Mouse (Mus musculus) stomach, embryonic 14.5 days (tissue): Measurements from ENCODE around the gene Mgmt. TPM values are rescaled to one million over a fixed set of nuclear protein-coding genes. Genes with fewer than 3 reads are reported as not detected.

Source experiments
- ATAC-seq: fragments of 200-750 bp; cut with Nextera tagmentation; 2 replicates; pipeline ENCODE4 v1.8.0; 2017; ENCODE audit warnings: low read depth, moderate TSS enrichment; ENCODE audit not compliant: insufficient number of reproducible peaks, insufficient read depth, low FRiP score
- H3K27ac ChIP-seq: fragments of 300-500 bp; sonication (generic); 2 replicates; pipeline ENCODE4 v1.5.1; 2014; ENCODE audit warnings: mild to moderate bottlenecking, low read length, moderate library complexity, mixed read lengths
- H3K27me3 ChIP-seq: fragments of 300-500 bp; sonication (generic); 2 replicates; pipeline ENCODE4 v1.6.1; 2014; ENCODE audit warnings: low read length, control low read depth, mixed read lengths; ENCODE audit not compliant: control insufficient read depth, insufficient read depth
- H3K36me3 ChIP-seq: fragments of 300-500 bp; sonication (generic); 2 replicates; pipeline ENCODE4 v1.6.1; 2014; ENCODE audit warnings: mild to moderate bottlenecking, control low read depth, low read length, moderate library complexity, mixed read lengths; ENCODE audit not compliant: control insufficient read depth, insufficient read depth
- H3K4me1 ChIP-seq: fragments of 300-500 bp; sonication (generic); 2 replicates; pipeline ENCODE4 v1.6.1; 2014; ENCODE audit warnings: low read length, control low read depth, mixed read lengths; ENCODE audit not compliant: control insufficient read depth, insufficient read depth
- H3K4me2 ChIP-seq: fragments of 300-500 bp; sonication (generic); replicated peaks from 2 replicates; pipeline ENCODE4 v1.6.1; 2014; ENCODE audit warnings: low read depth, low read length, control low read depth
- H3K4me3 ChIP-seq: fragments of 300-500 bp; sonication (generic); 2 replicates; pipeline ENCODE4 v1.5.1; 2014; ENCODE audit warnings: low read depth, low read length, control low read depth
- H3K9ac ChIP-seq: fragments of 300-500 bp; sonication (generic); replicated peaks from 2 replicates; pipeline ENCODE4 v1.6.1; 2014; ENCODE audit warnings: low read depth, mild to moderate bottlenecking, control low read depth, low read length, moderate library complexity, mixed read lengths
- H3K9me3 ChIP-seq: fragments of 300-500 bp; sonication (generic); 2 replicates; pipeline ENCODE4 v1.6.1; 2016; ENCODE audit warnings: low read depth, low read length, control low read depth; ENCODE audit not compliant: control insufficient read depth
- WGBS: fragments of 180-500 bp; shearing (Covaris S2); extraction: QIAGEN DNeasy Blood & Tissue Kit; methylation state at CpG from one replicate; pipeline ENCODE4 v1.1.7; 2014; 5-methylcytosine and 5-hydroxymethylcytosine counted together
- polyA plus RNA-seq: library from polyadenylated mRNA; unstranded; fragments of >200 nt; fragmentation: Nextera tagmentation; extraction: Ambion mirVana; gene quantifications from 2 replicates; pipeline ENCODE4 v1.2.1, GENCODE M21; 2014

Gene Mgmt
- polyA plus RNA-seq, 1 experiment from 2014 or later: 10.5 TPM

- WGBS: 94% methylated on average over 6 of the region's 6 CpGs
These were observed 175.4 kb downstream of the Mgmt start for GRCm38 (mm10) chr7:137069768-137070167.

GRCm38 (mm10) chr7:137071346-137071745 is 176.9 kb downstream of the Mgmt start:
- no peak for ATAC-seq
- WGBS: 94% methylated on average over 6 of the region's 6 CpGs
- H3K27ac ChIP-seq: no peak overlapping the region

More at GRCm38 (mm10) chr7:137069768-137070167, 175.4 kb downstream of the Mgmt start:
- Histone ChIP-seq H3K4me3 (no peak overlapping the region), H3K9ac (no peak overlapping the region), H3K27ac (no peak overlapping the region), H3K36me3 (no peaks in the 10 kb centered on the region), H3K27me3 (no peaks in the 10 kb centered on the region), H3K9me3 (no peaks in the 10 kb centered on the region), H3K4me2 (no peak overlapping the region), H3K4me1 (peaks cover 15% of the 10 kb centered on the region)
- no peak for ATAC-seq

GRCm38 (mm10) chr7:137073878-137074277 is 179.5 kb downstream of the Mgmt start:
- peak overlapping the region; percentile 72; the same call in 1 of the 2 replicates for H3K27ac ChIP-seq
- no peak overlapping the region for H3K9ac ChIP-seq
- WGBS: 49% methylated on average over 5 of the region's 5 CpGs
- no peak overlapping the region for H3K4me2 ChIP-seq
- no peaks in the 10 kb centered on the region for H3K27me3 ChIP-seq
- no peaks in the 10 kb centered on the region for H3K9me3 ChIP-seq
- no peak overlapping the region for H3K4me3 ChIP-seq
- H3K36me3 ChIP-seq: no peaks in the 10 kb centered on the region
- H3K4me1 ChIP-seq: peaks cover 15% of the 10 kb centered on the region
- peak; percentile 72; the same call in 1 of the 2 replicates for ATAC-seq

More at GRCm38 (mm10) chr7:137071346-137071745, 176.9 kb downstream of the Mgmt start:
- H3K9ac ChIP-seq: no peak overlapping the region
- peaks cover 15% of the 10 kb centered on the region for H3K4me1 ChIP-seq
- no peaks in the 10 kb centered on the region for H3K9me3 ChIP-seq
- H3K27me3 ChIP-seq: no peaks in the 10 kb centered on the region
- H3K36me3 ChIP-seq: no peaks in the 10 kb centered on the region
- H3K4me3 ChIP-seq: no peak overlapping the region
- no peak overlapping the region for H3K4me2 ChIP-seq

GRCm38 (mm10) chr7:137074324-137074723 is 179.9 kb downstream of the Mgmt start:
- WGBS: 45% methylated on average over 6 of the region's 6 CpGs
- no peak for ATAC-seq
- H3K4me3 ChIP-seq: no peak overlapping the region
- no peaks in the 10 kb centered on the region for H3K9me3 ChIP-seq
- H3K9ac ChIP-seq: no peak overlapping the region
- no peaks in the 10 kb centered on the region for H3K27me3 ChIP-seq
- H3K4me1 ChIP-seq: peaks cover 15% of the 10 kb centered on the region
- H3K4me2 ChIP-seq: no peak overlapping the region
- no peaks in the 10 kb centered on the region for H3K36me3 ChIP-seq
- H3K27ac ChIP-seq: peak overlapping the region; percentile 39; the same call in 1 of the 2 replicates

- Histone ChIP-seq H3K9me3 (no peaks in the 10 kb centered on the region), H3K27me3 (no peaks in the 10 kb centered on the region), H3K4me2 (no peak overlapping the region), H3K27ac (no peak overlapping the region), H3K36me3 (no peaks in the 10 kb centered on the region), H3K9ac (no peak overlapping the region), H3K4me1 (peaks cover 15% of the 10 kb centered on the region), H3K4me3 (no peak overlapping the region)
- WGBS: 93% methylated on average over 1 of the region's 1 CpGs
- no peak for ATAC-seq
These were observed 180.9 kb downstream of the Mgmt start for GRCm38 (mm10) chr7:137075301-137075700.

GRCm38 (mm10) chr7:137080171-137080570 is 185.8 kb downstream of the Mgmt start:
- Histone ChIP-seq H3K36me3 (no peaks in the 10 kb centered on the region), H3K4me2 (no peak overlapping the region), H3K9ac (no peak overlapping the region), H3K27ac (no peak overlapping the region), H3K4me1 (no peaks in the 10 kb centered on the region), H3K9me3 (no peaks in the 10 kb centered on the region), H3K4me3 (no peak overlapping the region), H3K27me3 (no peaks in the 10 kb centered on the region)
- WGBS: 85% methylated on average over 4 of the region's 4 CpGs
- no peak for ATAC-seq

GRCm38 (mm10) chr7:137082171-137082570 is 187.8 kb downstream of the Mgmt start:
- H3K27me3 ChIP-seq: no peaks in the 10 kb centered on the region
- peaks cover 12% of the 10 kb centered on the region for H3K4me1 ChIP-seq
- no peaks in the 10 kb centered on the region for H3K9me3 ChIP-seq
- no peak for ATAC-seq
- H3K4me2 ChIP-seq: no peak overlapping the region
- no peaks in the 10 kb centered on the region for H3K36me3 ChIP-seq
- no peak overlapping the region for H3K4me3 ChIP-seq
- 80% methylated on average over 6 of the region's 6 CpGs for WGBS
- no peak overlapping the region for H3K27ac ChIP-seq
- no peak overlapping the region for H3K9ac ChIP-seq

GRCm38 (mm10) chr7:137084651-137085050 is 190.2 kb downstream of the Mgmt start:
- no peak overlapping the region for H3K9ac ChIP-seq
- H3K4me1 ChIP-seq: peaks cover 12% of the 10 kb centered on the region
- no peaks in the 10 kb centered on the region for H3K36me3 ChIP-seq
- WGBS: 89% methylated on average over 7 of the region's 7 CpGs
- no peak overlapping the region for H3K4me2 ChIP-seq
- no peak for ATAC-seq
- H3K27me3 ChIP-seq: no peaks in the 10 kb centered on the region
- no peak overlapping the region for H3K27ac ChIP-seq
- no peak overlapping the region for H3K4me3 ChIP-seq
- H3K9me3 ChIP-seq: no peaks in the 10 kb centered on the region

- Histone ChIP-seq H3K9me3 (no peaks in the 10 kb centered on the region), H3K27ac (peak overlapping the region; percentile 22; the same call in 1 of the 2 replicates), H3K4me2 (no peak overlapping the region), H3K4me1 (peaks cover 12% of the 10 kb centered on the region), H3K27me3 (no peaks in the 10 kb centered on the region), H3K36me3 (no peaks in the 10 kb centered on the region), H3K4me3 (no peak overlapping the region), H3K9ac (no peak overlapping the region)
- WGBS: 15% methylated on average over 14 of the region's 14 CpGs
- peak; percentile 70; the same call in 1 of the 2 replicates for ATAC-seq
These were observed 191.7 kb downstream of the Mgmt start for GRCm38 (mm10) chr7:137085969-137086606.
